In the genomic region with DNA sequence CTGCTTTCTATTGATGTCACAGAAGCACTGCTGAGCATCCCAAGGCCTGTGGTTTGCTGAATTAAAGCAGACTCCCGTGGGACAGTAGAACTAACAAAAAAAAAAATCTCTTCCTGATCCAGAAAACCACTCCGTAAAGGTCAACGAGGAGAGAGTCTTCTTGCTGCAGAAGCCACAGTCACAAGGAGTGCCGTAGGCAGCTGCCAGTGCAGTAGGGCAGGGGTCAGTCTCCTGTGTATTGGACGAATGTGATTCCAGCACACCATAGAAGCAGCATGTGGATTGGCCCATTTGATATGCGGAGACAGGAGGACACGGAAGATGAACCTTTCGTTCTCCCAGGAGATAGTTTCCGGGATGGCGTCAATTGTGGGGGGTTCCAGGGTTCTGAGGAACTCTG, we compare ENCODE assay signal across 19 mouse cellular contexts. TPM values are rescaled to one million over a fixed set of nuclear protein-coding genes. Genes with fewer than 3 reads are reported as not detected.
DNase-seq lines count a peak whose midpoint lies in the region; TF ChIP-seq lines count a peak whose summit lies in the region.
"Had no signal": no experiment of that assay in that cellular context is flagged by ENCODE, and none has a peak within 500 bp of the region (broad histone marks: within the 10 kb centered on the region; RNA-seq: fewer than 3 reads in every experiment).

No protein-coding gene starts in this region.

- peaks cover 10% of the 10 kb centered on the region for H3K36me3 ChIP-seq in heart, adult 2 months (ENCODE audit: control insufficient read depth, insufficient read depth, low read length)
- H3K36me3 ChIP-seq: embryonic facial prominence, embryonic 12.5 days; embryonic facial prominence, embryonic 15.5 days; hindbrain, embryonic 12.5 days; hindbrain, embryonic 15.5 days had no signal

- H3K4me1 ChIP-seq in heart, adult 2 months (ENCODE audit: control insufficient read depth, insufficient read depth, low read length), result peaks cover 46% of the 10 kb centered on the region

- no peaks in the 10 kb centered on the region for H3K27me3 ChIP-seq in heart, adult 2 months (ENCODE audit: control insufficient read depth, insufficient read depth, low read length)
- H3K27me3 ChIP-seq: embryonic facial prominence, embryonic 12.5 days; embryonic facial prominence, embryonic 15.5 days; heart, embryonic 13.5 days; hindbrain, embryonic 12.5 days; hindbrain, embryonic 15.5 days had no signal

- intact Hi-C loops in heart, adult 2 months (cut with DNase I), result no loop called here
- intact Hi-C loops in heart, postnatal 36 days (cut with DNase I), result no loop called here

- WGBS in heart, adult 2 months, result 62% methylated on average over 10 of the region's 10 CpGs

- no peak for TF ChIP-seq EP300 in heart, adult 2 months (IDR thresholded peaks at IDR 0.05; ENCODE audit: insufficient read depth, low read depth, low read length)

- TF ChIP-seq POLR2A in heart, adult 2 months (IDR thresholded peaks at IDR 0.05; ENCODE audit: insufficient read depth, low read depth, low read length), result no peak

- no peak overlapping the region for H3K4me3 ChIP-seq in heart, adult 2 months
- H3K4me3 ChIP-seq: embryonic facial prominence, embryonic 12.5 days; embryonic facial prominence, embryonic 15.5 days; heart, embryonic 13.5 days; hindbrain, embryonic 12.5 days; hindbrain, embryonic 15.5 days had no signal

- TF ChIP-seq CTCF in heart, adult 2 months (IDR thresholded peaks at IDR 0.05), result no peak

- H3K79me2 ChIP-seq in heart, adult 2 months (replicated peaks; ENCODE audit: control insufficient read depth, insufficient read depth, low read length), result no peaks in the 10 kb centered on the region

- H3K27ac ChIP-seq in heart, adult 2 months, result peak overlapping the region; percentile 34
- H3K27ac ChIP-seq: embryonic facial prominence, embryonic 12.5 days; embryonic facial prominence, embryonic 15.5 days; heart, embryonic 13.5 days; hindbrain, embryonic 12.5 days; hindbrain, embryonic 15.5 days had no signal

- DNase-seq in adrenal gland, postnatal 14 days, result peak; percentile 45
- no peak for DNase-seq in adrenal gland, postnatal 4 days (ENCODE audit: low spot score in 2 of 2)
- DNase-seq in heart, adult 2 months, result no peak
- no peak for DNase-seq in heart, postnatal 36 days
- peak; percentile 34 for DNase-seq in adipocyte (ENCODE audit: low spot score)
- no peak for DNase-seq in cerebellum, adult 11 months
- DNase-seq in thymus, postnatal 14 days, result no peak
- DNase-seq: adrenal gland, adult 8-10 months; adrenal gland, postnatal 36 days; cerebellum, adult 18-20 months; cerebellum, adult 9-11 months; cerebellum, postnatal 25 days; forebrain, postnatal 0 days; gastrocnemius, postnatal 25 days had no signal

- no peak overlapping the region for H3K9ac ChIP-seq in heart, adult 2 months (ENCODE audit: low read depth, low read length)
- H3K9ac ChIP-seq: embryonic facial prominence, embryonic 12.5 days; embryonic facial prominence, embryonic 15.5 days; forebrain, postnatal 0 days; heart, embryonic 13.5 days; hindbrain, embryonic 12.5 days; hindbrain, embryonic 15.5 days had no signal

RNA-seq across cellular contexts. Expression of a gene that starts 28.8 kb away (rescaled TPM):
- 119 TPM in 2 replicates for total RNA-seq in adrenal gland, postnatal 14 days (2021)
- 100 to 1,000 TPM; 171 to 174 TPM for total RNA-seq in adrenal gland, postnatal 4 days (2021)
- 10 to 100 TPM; 65.4 to 89.5 TPM for total RNA-seq in heart, adult 2 months (2021)
- polyA plus RNA-seq in heart, adult 2 months (2012; rRNA removed), result 71.5 and 83.9 TPM in 2 replicates
- total RNA-seq in heart, postnatal 36 days (2021), result 10 to 100 TPM; 67.9 to 75.2 TPM

Comparison
In these comparisons a context has a peak if more than half of its experiments do, and no peak if none do; other contexts are left out.
1. DNase-seq: peak in adrenal gland, postnatal 14 days (single experiment) and adipocyte (single experiment); none in adrenal gland, postnatal 4 days (0 of 2), heart, adult 2 months (0 of 2), heart, postnatal 36 days (0 of 2), cerebellum, adult 11 months (single experiment) and thymus, postnatal 14 days (single experiment).